Mouse (Mus musculus) CH12.LX (cell line): ENCODE data around the gene Tnik. TPM values are rescaled to one million over a fixed set of nuclear protein-coding genes. Genes with fewer than 3 reads are reported as not detected.

ENCODE experiments used
- DNase-seq: peaks from one replicate; pipeline ENCODE4 v3.0.0-alpha.2; 2013; ENCODE audit errors: extremely low read depth
- H3K27ac ChIP-seq: 2 replicates; pipeline ENCODE4 v1.5.1; 2012; ENCODE audit warnings: low read depth, mild to moderate bottlenecking, control low read depth, moderate library complexity; ENCODE audit not compliant: insufficient read depth
- H3K27me3 ChIP-seq: replicated peaks from 2 replicates; pipeline ENCODE3; 2012; ENCODE audit warnings: inconsistent platforms
- H3K36me3 ChIP-seq, 2 experiments: replicated peaks in 1 of 2; 2 replicates each; pipeline versions ENCODE3 to v1.6.1; 2012; ENCODE audit warnings: inconsistent platforms in 1 of 2, low read length in 1 of 2, mild to moderate bottlenecking in 1 of 2, mixed read lengths in 1 of 2, moderate library complexity in 1 of 2; ENCODE audit not compliant: control insufficient read depth in 1 of 2, insufficient read depth in 1 of 2
- H3K4me1 ChIP-seq, 2 experiments: 2 replicates each; pipeline ENCODE4 v1.6.1; 2012; ENCODE audit warnings: inconsistent platforms in 1 of 2, moderate library complexity in 1 of 2; ENCODE audit not compliant: insufficient read depth in 2 of 2, control insufficient read depth in 1 of 2
- H3K4me2 ChIP-seq: 2 replicates; pipeline ENCODE4 v1.6.1; 2012; ENCODE audit warnings: low read depth, mild to moderate bottlenecking, control low read depth; ENCODE audit not compliant: poor library complexity, insufficient read depth, severe bottlenecking
- H3K4me3 ChIP-seq, 3 experiments: fragments of 150-350 bp in 1 of 3; sonication (generic) in 1 of 3; replicated peaks in 1 of 3; 2 replicates each; pipeline versions ENCODE3 to v1.5.1; 2011 to 2012; ENCODE audit warnings: low read depth in 2 of 3, low read length in 2 of 3, mild to moderate bottlenecking in 2 of 3, moderate library complexity in 2 of 3, control low read depth in 1 of 3, improper control_type of control experiment in 1 of 3, inconsistent platforms in 1 of 3, mixed read lengths in 1 of 3; ENCODE audit not compliant: poor library complexity in 1 of 3
- H3K79me2 ChIP-seq: replicated peaks from 2 replicates; pipeline ENCODE4 v1.6.1; 2012; ENCODE audit warnings: mild to moderate bottlenecking, moderate library complexity; ENCODE audit not compliant: control insufficient read depth, poor library complexity, insufficient read depth, severe bottlenecking; ENCODE audit errors: extremely low read depth
- H3K9ac ChIP-seq: 2 replicates; pipeline ENCODE4 v1.6.1; 2012; ENCODE audit warnings: low read depth, mild to moderate bottlenecking, control low read depth, moderate library complexity; ENCODE audit not compliant: insufficient read depth
- H3K9me3 ChIP-seq: replicated peaks from 2 replicates; pipeline ENCODE3; 2012; ENCODE audit warnings: low read length, inconsistent platforms, mixed read lengths
- BHLHE40 ChIP-seq: IDR thresholded peaks from 2 replicates; pipeline ENCODE4 v1.6.1; 2011; ENCODE audit warnings: mild to moderate bottlenecking, low read depth, low read length, improper control_type of control experiment
- CHD2 ChIP-seq: IDR thresholded peaks from 2 replicates; pipeline ENCODE4 v1.6.1; 2011; ENCODE audit warnings: low read length, improper control_type of control experiment
- ELF1 ChIP-seq: IDR thresholded peaks from 2 replicates; pipeline ENCODE4 v1.6.1; 2014; ENCODE audit warnings: low read depth, mild to moderate bottlenecking, inconsistent platforms, low read length, improper control_type of control experiment
- HCFC1 ChIP-seq: IDR thresholded peaks from 2 replicates; pipeline ENCODE4 v1.6.1; 2012; ENCODE audit warnings: low read depth, mild to moderate bottlenecking, inconsistent platforms, low read length, improper control_type of control experiment
- JUND ChIP-seq: conservative IDR thresholded peaks from 2 replicates; pipeline ENCODE4 v1.6.1; 2011; ENCODE audit warnings: low read depth, low read length, improper control_type of control experiment
- MAZ ChIP-seq: IDR thresholded peaks from 2 replicates; pipeline ENCODE4 v1.6.1; 2012; ENCODE audit warnings: low read depth, mild to moderate bottlenecking, inconsistent platforms, low read length, improper control_type of control experiment, moderate library complexity
- MXI1 ChIP-seq: IDR thresholded peaks from 2 replicates; pipeline ENCODE4 v1.6.1; 2011; ENCODE audit warnings: mild to moderate bottlenecking, low read depth, low read length, improper control_type of control experiment
- POLR2A ChIP-seq: IDR thresholded peaks from 2 replicates; pipeline ENCODE4 v1.6.1; 2011; ENCODE audit warnings: low read depth, mild to moderate bottlenecking, improper control_type of control experiment, low read length
- POLR2AphosphoS2 ChIP-seq: IDR thresholded peaks from 2 replicates; pipeline ENCODE4 v1.6.1; 2011; ENCODE audit warnings: low read depth, low read length, improper control_type of control experiment
- RAD21 ChIP-seq: IDR thresholded peaks from 2 replicates; pipeline ENCODE4 v1.6.1; 2011; ENCODE audit warnings: low read depth, mild to moderate bottlenecking, low read length, improper control_type of control experiment, moderate library complexity
- RCOR1 ChIP-seq: conservative IDR thresholded peaks from 2 replicates; pipeline ENCODE4 v1.6.1; 2012; ENCODE audit warnings: low read depth, mild to moderate bottlenecking, inconsistent platforms, low read length, improper control_type of control experiment
- SIN3A ChIP-seq: IDR thresholded peaks from 2 replicates; pipeline ENCODE4 v1.6.1; 2012; ENCODE audit warnings: low read length, improper control_type of control experiment, inconsistent platforms
- SMC3 ChIP-seq: IDR thresholded peaks from 2 replicates; pipeline ENCODE4 v1.6.1; 2011; ENCODE audit warnings: low read depth, low read length, improper control_type of control experiment
- TBP ChIP-seq: conservative IDR thresholded peaks from 2 replicates; pipeline ENCODE4 v1.6.1; 2011; ENCODE audit warnings: low read depth, low read length, improper control_type of control experiment
- USF1 ChIP-seq: IDR thresholded peaks from 2 replicates; pipeline ENCODE4 v1.6.1; 2014; ENCODE audit warnings: low read depth, mild to moderate bottlenecking, inconsistent platforms, low read length, improper control_type of control experiment
- USF2 ChIP-seq: conservative IDR thresholded peaks from 2 replicates; pipeline ENCODE4 v1.6.1; 2011; ENCODE audit warnings: low read depth, low read length, improper control_type of control experiment
- dilution Hi-C: fragments of 300-500 bp; cut with MboI; formaldehyde crosslinking; loops from 2 replicates; pipeline ENCODE4 v1.14.3; 2020; ENCODE audit warnings: low sequenced_read_pairs; ENCODE audit not compliant: extremely low pct_unique_long_range_greater_than_20kb, extremely low pct_ligation_motif_present
- in situ Hi-C: fragments of 300-500 bp; cut with MboI; formaldehyde crosslinking; loops from 3 replicates; pipeline ENCODE4 v1.14.3; 2019; ENCODE audit warnings: low sequenced_read_pairs, low pct_ligation_motif_present, low pct_unique_long_range_greater_than_20kb, mixed read lengths
- polyA plus RNA-seq: library from polyadenylated mRNA; unstranded; fragments of >175 nt; gene quantifications from 2 replicates; pipeline ENCODE4 v1.2.1, GENCODE M21; 2012; ENCODE audit warnings: low read depth; ENCODE audit not compliant: insufficient read length
- total RNA-seq, 2 experiments: library from RNA; depleted of rRNA; stranded (reverse); fragments of 300-350 nt in 1 of 2; fragments of >200 nt in 1 of 2; gene quantifications; 2 replicates each; pipeline ENCODE4 v1.2.3; 2012 to 2014

The Tnik gene
- total and polyA plus RNA-seq, 3 experiments: 0.08 TPM; not detected in 2

DNA sequence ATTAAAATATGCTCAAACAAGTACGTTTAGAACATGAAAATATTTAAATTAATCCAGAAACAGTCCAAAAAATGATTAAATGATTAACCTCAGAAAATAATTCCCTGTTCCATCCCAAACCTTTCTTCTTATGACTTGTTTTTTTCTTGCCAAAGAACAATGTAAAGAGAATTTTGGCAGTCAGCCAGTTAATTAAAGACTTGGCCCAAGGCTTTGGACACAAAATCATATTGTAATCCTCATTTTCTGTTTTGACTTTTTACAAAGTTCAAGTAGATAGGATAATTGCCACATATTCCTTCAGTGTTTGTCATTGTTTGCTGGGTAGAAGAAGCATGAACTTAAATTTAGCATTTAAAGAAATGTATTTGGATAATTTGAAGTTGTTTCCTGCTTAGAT, 353.4 kb downstream of the Tnik start:
- Histone ChIP-seq H3K4me2 (no peak overlapping the region), H3K36me3 (no peaks in the 10 kb centered on the region), H3K4me1 (no peaks in the 10 kb centered on the region), H3K4me3 (no peak overlapping the region), H3K27me3 (no peaks in the 10 kb centered on the region), H3K79me2 (no peaks in the 10 kb centered on the region), H3K27ac (no peak overlapping the region), H3K9ac (no peak overlapping the region), H3K9me3 (peaks cover 54% of the 10 kb centered on the region)
- no peak for TF ChIP-seq RCOR1
- TF ChIP-seq MXI1: no peak
- no peak for TF ChIP-seq RAD21
- no peak for TF ChIP-seq BHLHE40
- TF ChIP-seq HCFC1: no peak
- no peak for TF ChIP-seq SIN3A
- TF ChIP-seq USF2: no peak
- TF ChIP-seq ELF1: no peak
- TF ChIP-seq USF1: no peak
- DNase-seq: no peak
- dilution Hi-C loops: no loop called here
- in situ Hi-C loops: no loop called here

GRCm38 (mm10) chr3:28617008-28617627, 354.1 kb downstream of the Tnik start:
- TF ChIP-seq ELF1 (no peak), MAZ (no peak), RCOR1 (no peak), CHD2 (no peak), POLR2A (no peak), TBP (no peak), JUND (no peak), SMC3 (no peak), POLR2AphosphoS2 (no peak)
- in situ Hi-C loops (no loop called here), dilution Hi-C loops (no loop called here)
- Histone ChIP-seq H3K27me3 (no peaks in the 10 kb centered on the region), H3K27ac (no peak overlapping the region), H3K36me3 (no peaks in the 10 kb centered on the region), H3K4me3 (no peak overlapping the region), H3K4me1 (no peaks in the 10 kb centered on the region), H3K9ac (no peak overlapping the region), H3K9me3 (peaks cover 49% of the 10 kb centered on the region), H3K4me2 (no peak overlapping the region), H3K79me2 (no peaks in the 10 kb centered on the region)
- no peak for DNase-seq
